Mouse (Mus musculus) liver, embryonic 16.5 days (tissue): Measurements from ENCODE around the gene Arl6ip6. TPM values are rescaled to one million over a fixed set of nuclear protein-coding genes. Genes with fewer than 3 reads are reported as not detected.

Source experiments
- ATAC-seq: fragments of 200-750 bp; cut with Nextera tagmentation; 2 replicates; pipeline ENCODE4 v1.8.0; 2017; ENCODE audit warnings: low read depth, mild to moderate bottlenecking, moderate number of reproducible peaks, moderate library complexity
- H3K27ac ChIP-seq: fragments of 300-500 bp; sonication (generic); 2 replicates; pipeline ENCODE4 v1.5.1; 2014; ENCODE audit warnings: mild to moderate bottlenecking, low read length
- H3K27me3 ChIP-seq: fragments of 300-500 bp; sonication (generic); 2 replicates; pipeline ENCODE4 v1.6.1; 2014; ENCODE audit warnings: low read depth, low read length, mixed read lengths; ENCODE audit not compliant: control insufficient read depth, insufficient read depth
- H3K36me3 ChIP-seq: fragments of 300-500 bp; sonication (generic); 2 replicates; pipeline ENCODE4 v1.6.1; 2014; ENCODE audit warnings: mild to moderate bottlenecking; ENCODE audit not compliant: control insufficient read depth, insufficient read depth
- H3K4me1 ChIP-seq: fragments of 300-500 bp; sonication (generic); 2 replicates; pipeline ENCODE4 v1.6.1; 2014; ENCODE audit warnings: low read depth, low read length, mixed read lengths; ENCODE audit not compliant: control insufficient read depth
- H3K4me2 ChIP-seq: fragments of 300-500 bp; sonication (generic); 2 replicates; pipeline ENCODE4 v1.6.1; 2014; ENCODE audit warnings: low read depth, low read length, mixed read lengths
- H3K4me3 ChIP-seq: fragments of 300-500 bp; sonication (generic); 2 replicates; pipeline ENCODE4 v1.5.1; 2014; ENCODE audit warnings: low read depth, mild to moderate bottlenecking, low read length
- H3K9ac ChIP-seq: fragments of 300-500 bp; sonication (generic); 2 replicates; pipeline ENCODE4 v1.6.1; 2014; ENCODE audit warnings: low read depth, low read length
- H3K9me3 ChIP-seq: fragments of 300-500 bp; sonication (generic); replicated peaks from 2 replicates; pipeline ENCODE4 v1.6.1; 2016; ENCODE audit warnings: low read length; ENCODE audit not compliant: control insufficient read depth
- WGBS: fragments of 180-500 bp; shearing (Covaris S2); extraction: QIAGEN DNeasy Blood & Tissue Kit; methylation state at CpG from one replicate; pipeline ENCODE4 v1.1.7; 2014; ENCODE audit not compliant: insufficient replicate concordance; 5-methylcytosine and 5-hydroxymethylcytosine counted together
- polyA plus RNA-seq: library from polyadenylated mRNA; unstranded; fragments of >200 nt; fragmentation: Nextera tagmentation; extraction: Ambion mirVana; gene quantifications from 2 replicates; pipeline ENCODE4 v1.2.1, GENCODE M21; 2015

Gene Arl6ip6
- polyA plus RNA-seq, 1 experiment from 2014 or later: 22.3 TPM

DNA sequence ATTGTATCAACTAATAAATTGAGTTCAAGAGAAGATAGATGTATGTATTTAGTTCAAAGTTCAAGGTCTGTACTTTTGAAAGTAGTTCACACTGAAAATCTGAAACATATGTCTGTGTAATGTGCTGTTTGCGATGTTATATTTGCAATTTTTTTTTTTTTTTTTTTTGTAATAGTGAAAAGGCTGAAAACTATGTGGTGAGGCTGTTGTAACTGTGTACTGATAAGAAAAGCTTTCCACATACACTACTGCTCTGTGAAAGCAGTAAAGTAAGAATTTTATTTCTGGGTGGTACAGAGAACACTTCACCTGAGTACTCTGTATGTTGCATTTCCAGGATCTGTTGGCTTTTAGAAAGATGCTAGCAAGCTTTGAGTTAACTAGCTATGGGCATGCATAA, 7.7 kb downstream of the Arl6ip6 start:
- no peak for ATAC-seq
- H3K36me3 ChIP-seq: peaks cover 21% of the 10 kb centered on the region

DNA sequence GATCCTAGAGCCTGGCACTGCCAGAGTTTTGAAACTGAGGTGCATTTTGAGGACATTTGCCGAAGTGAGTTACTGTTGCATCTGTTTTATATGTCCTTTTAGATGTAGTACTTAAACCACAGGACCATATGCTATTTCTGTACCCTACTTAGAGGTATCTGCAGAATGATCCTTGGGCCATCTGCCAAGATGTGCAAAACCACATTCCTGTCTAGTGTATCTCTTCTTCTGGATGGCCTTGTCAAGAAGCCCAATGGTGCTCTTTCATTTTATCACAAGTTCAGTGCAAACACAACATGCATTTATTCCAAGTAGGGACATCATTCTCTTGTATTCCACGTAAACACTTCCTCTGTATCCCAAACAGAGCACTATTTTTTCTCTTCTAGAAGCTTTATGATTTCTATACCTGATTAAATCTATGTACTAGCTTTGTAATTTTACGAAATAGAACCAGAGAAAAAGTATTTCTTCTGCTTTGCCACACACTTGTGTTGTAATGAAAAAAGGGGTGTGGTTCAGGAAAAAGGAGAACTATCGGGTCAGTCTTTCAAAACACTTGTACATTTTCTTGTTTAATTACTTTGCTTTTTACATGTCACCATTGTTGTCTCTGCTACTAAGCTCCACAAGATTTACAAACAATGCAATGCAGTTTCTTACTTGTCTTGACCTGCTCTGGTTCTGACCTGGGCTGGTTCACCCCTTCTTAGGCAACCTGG, 8.8 kb downstream of the Arl6ip6 start:
- Histone ChIP-seq H3K27ac (no peak overlapping the region), H3K9me3 (no peaks in the 10 kb centered on the region)

More for the DNA sequence above, 7.7 kb downstream of the Arl6ip6 start:
- Histone ChIP-seq H3K4me3 (no peak overlapping the region), H3K4me1 (no peaks in the 10 kb centered on the region), H3K27ac (no peak overlapping the region), H3K27me3 (no peaks in the 10 kb centered on the region), H3K9ac (no peak overlapping the region), H3K4me2 (no peak overlapping the region), H3K9me3 (no peaks in the 10 kb centered on the region)
- 80% methylated on average over 1 of the region's 1 CpGs for WGBS

DNA sequence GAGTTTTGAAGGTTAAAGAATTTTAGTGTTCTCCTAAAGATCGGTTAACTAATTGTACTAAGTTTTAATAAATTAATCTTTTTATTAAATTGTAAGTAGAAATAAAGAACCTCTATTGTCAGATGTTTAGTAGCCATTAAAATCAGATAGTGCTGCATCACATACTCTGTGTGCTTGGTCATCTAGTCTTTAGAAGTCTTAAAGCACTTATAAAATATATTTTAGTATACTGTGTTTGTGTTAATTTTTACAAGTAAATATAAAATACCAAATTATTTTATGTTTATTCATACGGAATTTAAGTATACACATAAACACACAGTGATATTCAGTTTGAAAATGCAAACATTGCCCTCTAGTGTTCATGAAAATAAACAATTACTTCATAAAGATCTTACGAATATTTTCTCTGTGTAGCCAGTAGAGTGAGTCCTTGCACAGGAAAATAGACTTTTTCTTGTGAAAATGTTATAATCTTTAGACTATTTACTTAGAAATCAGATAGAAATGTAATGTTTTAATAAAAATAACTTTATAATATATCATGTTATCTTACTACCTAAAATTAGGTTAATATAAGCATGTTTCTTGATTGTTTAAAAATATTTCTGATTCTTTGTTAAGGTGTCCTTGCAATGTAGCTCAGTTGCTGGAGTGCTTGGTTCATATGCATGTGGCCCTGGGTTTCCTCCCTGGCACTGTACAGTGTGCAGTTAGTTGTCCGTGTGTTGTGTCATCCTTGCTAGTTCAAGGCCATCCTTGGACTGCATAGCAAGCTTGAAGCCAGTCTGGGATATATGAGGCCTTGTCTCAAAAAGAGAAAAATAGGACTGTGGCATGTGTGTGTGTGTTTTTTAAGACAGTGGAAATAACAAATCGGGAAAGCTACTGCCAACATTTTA, 13.1 kb downstream of the Arl6ip6 start:
- peaks cover 17% of the 10 kb centered on the region; the same call in 1 of the 2 replicates for H3K36me3 ChIP-seq
- H3K9me3 ChIP-seq: no peaks in the 10 kb centered on the region
- no peak overlapping the region for H3K9ac ChIP-seq
- 60% methylated on average over 5 of the region's 5 CpGs for WGBS
- no peak overlapping the region for H3K4me3 ChIP-seq
- H3K27ac ChIP-seq: no peak overlapping the region
- H3K4me2 ChIP-seq: no peak overlapping the region
- H3K4me1 ChIP-seq: no peaks in the 10 kb centered on the region
- ATAC-seq: no peak
- H3K27me3 ChIP-seq: no peaks in the 10 kb centered on the region

More for the DNA sequence above, 8.8 kb downstream of the Arl6ip6 start:
- Histone ChIP-seq H3K27me3 (no peaks in the 10 kb centered on the region), H3K4me1 (no peaks in the 10 kb centered on the region), H3K4me3 (no peak overlapping the region), H3K36me3 (peaks cover 17% of the 10 kb centered on the region), H3K4me2 (no peak overlapping the region), H3K9ac (no peak overlapping the region)
- no peak for ATAC-seq
- 70% methylated on average over 4 of the region's 4 CpGs for WGBS

DNA sequence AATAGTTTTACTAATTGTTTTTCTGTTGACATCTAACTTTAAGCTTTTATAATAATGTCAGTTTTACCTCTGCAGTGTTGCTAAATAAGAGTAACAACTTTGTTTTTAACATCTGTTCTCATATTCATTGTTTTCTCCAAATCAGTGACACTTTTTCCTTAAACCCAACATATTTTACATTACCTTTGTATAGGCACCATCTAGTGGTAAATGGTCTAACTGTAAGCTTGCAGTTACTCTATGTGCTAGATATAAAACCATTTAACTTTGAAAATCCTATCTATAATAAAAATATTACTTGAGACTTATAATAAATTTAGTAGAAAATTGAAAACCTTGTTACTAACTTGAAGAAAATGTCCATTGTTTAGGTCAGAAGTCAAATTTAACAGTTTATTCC, 15.2 kb downstream of the Arl6ip6 start:
- H3K27me3 ChIP-seq: no peaks in the 10 kb centered on the region
- H3K9ac ChIP-seq: no peak overlapping the region
- H3K27ac ChIP-seq: no peak overlapping the region
- no peak for ATAC-seq
- no peak overlapping the region for H3K4me2 ChIP-seq
- H3K9me3 ChIP-seq: no peaks in the 10 kb centered on the region
- no peak overlapping the region for H3K4me3 ChIP-seq
- H3K4me1 ChIP-seq: no peaks in the 10 kb centered on the region
- peaks cover 23% of the 10 kb centered on the region for H3K36me3 ChIP-seq

DNA sequence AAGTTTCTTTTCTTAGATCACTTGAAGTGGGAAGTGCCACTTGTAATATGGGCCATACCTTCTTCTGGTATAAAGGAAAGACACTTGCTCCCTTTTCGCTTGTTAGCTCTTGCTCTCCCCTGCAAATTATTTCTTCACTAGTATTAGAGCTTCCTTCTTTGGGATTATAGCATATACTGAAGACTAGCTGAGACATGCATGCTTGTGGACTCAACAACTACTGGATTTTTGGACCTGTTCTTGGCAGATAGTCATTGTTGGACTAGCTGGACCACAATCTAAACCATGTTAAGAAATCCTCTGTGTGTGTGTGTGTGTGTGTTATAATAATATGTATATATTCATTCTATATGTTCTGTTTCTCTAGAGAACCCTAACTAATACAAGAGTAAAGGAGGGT, 22.0 kb downstream of the Arl6ip6 start:
- H3K4me3 ChIP-seq: no peak overlapping the region
- H3K4me1 ChIP-seq: no peaks in the 10 kb centered on the region
- H3K27ac ChIP-seq: no peak overlapping the region
- no peaks in the 10 kb centered on the region for H3K9me3 ChIP-seq
- H3K4me2 ChIP-seq: no peak overlapping the region
- H3K36me3 ChIP-seq: peaks cover 28% of the 10 kb centered on the region
- H3K27me3 ChIP-seq: no peaks in the 10 kb centered on the region
- WGBS: 84% methylated on average over 1 of the region's 1 CpGs
- no peak overlapping the region for H3K9ac ChIP-seq
- no peak for ATAC-seq

DNA sequence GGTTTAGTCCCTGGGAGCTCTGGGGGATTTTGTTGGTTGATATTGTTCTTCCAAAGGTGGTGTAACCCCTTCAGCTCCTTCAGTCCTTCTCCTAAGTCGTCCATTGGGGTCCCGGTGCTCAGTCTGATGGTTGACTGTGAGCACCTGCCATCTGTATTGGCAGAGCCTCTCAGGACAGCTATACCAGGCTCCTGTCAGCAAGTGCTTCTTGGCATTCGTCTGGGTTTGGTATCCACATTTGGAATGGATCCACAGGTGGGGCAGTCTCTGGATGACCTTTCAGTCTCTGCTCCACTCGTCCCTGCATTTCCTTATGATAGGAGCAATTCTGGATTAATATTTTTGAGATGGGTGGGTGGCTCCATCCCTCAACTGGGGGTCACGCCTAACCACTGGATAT, 30.7 kb downstream of the Arl6ip6 start:
- Histone ChIP-seq H3K9me3 (no peaks in the 10 kb centered on the region), H3K4me2 (no peak overlapping the region), H3K36me3 (peaks cover 10% of the 10 kb centered on the region), H3K9ac (no peak overlapping the region), H3K27ac (no peak overlapping the region), H3K4me3 (no peak overlapping the region), H3K4me1 (no peaks in the 10 kb centered on the region), H3K27me3 (no peaks in the 10 kb centered on the region)
- ATAC-seq: no peak
- 70% methylated on average over 5 of the region's 5 CpGs for WGBS

DNA sequence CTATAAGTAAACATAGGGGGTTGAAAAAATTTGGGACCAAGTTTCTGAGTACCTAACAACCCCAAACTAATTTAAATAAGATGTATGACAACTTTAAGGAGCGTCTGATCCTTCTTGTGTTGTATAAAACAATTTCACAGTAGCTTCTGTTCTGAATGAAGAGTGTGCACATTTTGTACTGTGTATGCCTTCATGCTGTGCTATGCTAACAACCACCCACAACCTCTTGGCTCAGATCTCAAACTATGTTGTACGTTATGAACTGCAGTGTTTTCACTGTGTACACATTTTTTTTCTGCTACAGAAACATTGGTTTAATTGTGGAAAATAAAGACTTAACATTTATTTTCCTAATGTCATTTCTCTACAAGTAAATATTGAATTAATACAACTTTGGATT, 65.5 kb downstream of the Arl6ip6 start:
- WGBS: 46% methylated on average over 2 of the region's 2 CpGs
- no peak overlapping the region for H3K9ac ChIP-seq
- H3K27ac ChIP-seq: no peak overlapping the region
- no peaks in the 10 kb centered on the region for H3K9me3 ChIP-seq
- no peak overlapping the region for H3K4me3 ChIP-seq
- no peaks in the 10 kb centered on the region for H3K36me3 ChIP-seq
- no peaks in the 10 kb centered on the region for H3K4me1 ChIP-seq
- H3K27me3 ChIP-seq: no peaks in the 10 kb centered on the region
- no peak for ATAC-seq
- H3K4me2 ChIP-seq: no peak overlapping the region
